Mouse (Mus musculus): ENCODE measurements around the gene Vps37b.
A peak's percentile ranks its signal among the peaks of the same experiment; 100 is the strongest.

Gene Vps37b

DNA sequence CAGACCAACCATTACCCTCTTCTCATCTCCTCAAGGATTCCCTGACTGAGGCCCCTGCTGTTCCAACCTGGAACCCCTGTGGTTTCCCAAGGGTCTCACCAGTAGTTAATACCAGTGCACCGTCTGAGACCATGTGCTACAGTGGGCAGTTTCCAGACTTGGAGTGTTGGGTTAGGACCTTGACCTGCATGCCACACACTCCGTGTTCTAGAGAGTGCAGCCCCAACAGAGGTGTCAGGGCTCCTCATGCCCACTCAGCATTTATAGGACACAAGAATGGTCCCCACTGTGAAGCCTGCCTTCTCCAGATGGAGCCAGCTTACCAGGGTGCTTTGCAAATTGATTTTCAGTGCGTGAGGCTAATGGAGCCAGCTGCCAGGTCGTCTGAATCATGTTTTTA lies 28.7 kb downstream of the Vps37b start:
- no peak for DNase-seq (ENCODE audit: low spot score in 2 of 2)

DNA sequence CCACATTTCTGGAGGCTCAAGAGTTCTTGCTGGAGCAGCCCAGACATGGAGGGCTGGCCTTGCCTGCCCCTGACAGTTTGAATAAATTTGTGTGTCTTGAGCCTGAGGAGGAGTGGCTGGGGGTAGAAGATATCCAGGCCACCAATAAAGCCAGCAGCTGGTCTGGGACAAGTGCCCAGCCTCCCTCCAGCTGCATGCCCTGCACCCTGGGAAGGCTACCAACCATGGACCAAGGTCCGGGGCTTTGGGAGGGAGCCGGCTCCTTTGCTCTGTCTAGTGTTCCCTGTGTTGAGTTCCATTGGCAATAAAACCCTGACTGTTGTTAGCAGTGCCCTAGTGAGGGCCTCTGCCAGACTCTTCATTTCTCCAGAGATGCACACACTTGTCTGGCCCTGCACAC lies 29.2 kb downstream of the Vps37b start:
- no peak for DNase-seq (ENCODE audit: low spot score in 2 of 2)

DNA sequence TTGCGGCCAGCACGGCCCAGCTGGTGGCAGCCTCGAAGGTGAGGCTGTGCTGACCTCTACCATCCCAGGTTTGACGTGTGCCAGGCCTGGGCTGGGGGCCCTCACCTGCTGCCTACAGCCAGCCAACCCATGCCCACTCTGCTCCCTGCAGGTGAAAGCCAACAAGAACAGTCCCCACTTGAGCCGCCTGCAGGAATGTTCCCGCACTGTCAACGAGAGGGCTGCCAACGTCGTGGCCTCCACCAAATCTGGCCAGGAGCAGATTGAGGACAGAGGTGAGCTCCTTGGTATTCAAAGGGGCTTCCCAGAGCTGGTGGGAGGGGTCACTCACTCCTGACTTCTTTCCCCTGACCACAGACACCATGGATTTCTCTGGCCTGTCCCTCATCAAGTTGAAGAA lies 30.8 kb downstream of the Vps37b start:
- no peak for DNase-seq (ENCODE audit: low spot score in 2 of 2)

DNA sequence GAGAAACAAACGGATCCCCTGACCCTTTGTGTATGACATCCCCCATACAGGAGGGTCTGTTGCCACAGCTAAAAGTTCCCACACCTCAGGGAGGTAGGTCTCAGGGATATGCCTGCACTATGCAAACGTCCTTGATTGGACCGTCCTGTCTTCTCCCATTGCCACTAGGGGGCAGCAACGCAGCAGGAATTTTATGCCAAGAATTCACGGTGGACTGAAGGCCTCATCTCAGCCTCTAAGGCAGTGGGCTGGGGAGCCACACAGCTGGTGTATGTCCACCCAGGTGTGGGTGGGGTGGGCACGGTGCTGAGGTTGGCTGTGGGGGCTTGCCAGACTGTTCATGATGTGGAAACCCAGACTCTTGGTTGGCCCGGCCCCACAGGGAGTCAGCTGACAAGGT lies 31.2 kb downstream of the Vps37b start:
- peak; percentile 75 to 85 for DNase-seq (ENCODE audit: low spot score in 2 of 2)

DNA sequence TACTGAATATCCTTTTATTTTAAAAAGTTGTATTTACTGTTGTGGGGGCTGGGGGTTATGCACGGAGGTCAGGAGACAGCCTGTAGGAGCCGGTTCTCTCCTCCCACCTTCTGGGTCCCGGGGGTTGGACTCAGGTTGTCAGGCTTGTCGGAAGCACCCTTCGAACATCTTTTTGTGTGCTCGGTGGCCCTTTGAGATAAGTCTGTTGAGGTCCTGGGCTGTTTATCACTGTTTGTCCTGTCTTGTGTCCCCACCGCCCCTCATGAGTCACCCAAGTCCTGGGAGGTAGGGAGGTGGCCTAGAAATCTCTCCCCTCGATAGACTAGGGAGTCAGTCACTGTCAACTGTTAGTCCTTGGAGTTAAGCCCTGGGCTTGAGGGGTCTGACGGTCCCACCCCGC lies 33.7 kb downstream of the Vps37b start:
- no peak for DNase-seq (ENCODE audit: low spot score in 2 of 2)

DNA sequence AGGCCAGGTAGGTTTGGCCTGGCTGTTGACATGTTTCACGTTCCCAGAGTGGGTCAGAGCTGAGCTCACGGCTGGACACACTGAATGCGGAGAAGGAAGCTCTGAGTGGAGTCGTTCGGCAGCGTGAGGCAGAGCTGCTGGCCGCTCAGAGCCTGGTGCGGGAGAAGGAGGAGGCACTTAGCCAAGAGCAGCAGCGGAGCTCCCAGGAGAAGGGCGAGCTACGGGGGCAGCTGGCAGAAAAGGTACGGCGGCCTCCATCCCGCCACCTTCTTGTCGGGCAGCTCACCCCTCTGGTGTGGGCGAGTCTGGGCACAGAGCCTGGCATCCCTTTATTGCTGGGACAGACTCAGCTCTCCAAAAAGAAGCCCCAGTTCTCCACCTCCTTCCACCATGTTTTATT lies 34.3 kb downstream of the Vps37b start:
- no peak for DNase-seq (ENCODE audit: low spot score in 2 of 2)

DNA sequence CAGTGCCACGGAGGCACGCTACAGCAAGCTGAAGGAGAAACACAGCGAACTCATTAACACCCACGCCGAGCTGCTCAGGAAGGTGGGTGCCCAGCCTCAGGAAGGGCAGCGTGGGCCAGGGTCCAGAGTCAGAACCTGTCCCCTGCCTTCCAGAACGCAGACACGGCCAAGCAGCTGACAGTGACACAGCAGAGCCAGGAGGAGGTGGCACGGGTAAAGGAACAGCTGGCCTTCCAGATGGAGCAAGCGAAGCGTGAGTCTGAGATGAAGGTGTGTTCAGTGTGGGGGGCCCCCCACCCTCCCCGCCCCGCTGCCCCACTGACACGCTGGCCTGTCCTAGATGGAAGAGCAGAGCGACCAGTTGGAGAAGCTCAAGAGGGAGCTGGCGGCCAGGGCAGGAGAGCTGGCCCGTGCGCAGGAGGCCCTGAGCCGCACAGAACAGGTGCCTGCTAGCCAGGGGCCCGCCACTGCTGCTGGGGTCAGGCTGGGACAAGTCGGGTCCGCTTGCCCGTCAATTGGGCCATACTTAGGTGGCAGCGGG lies 34.8 kb downstream of the Vps37b start:
- no peak for DNase-seq (ENCODE audit: low spot score in 2 of 2)

DNA sequence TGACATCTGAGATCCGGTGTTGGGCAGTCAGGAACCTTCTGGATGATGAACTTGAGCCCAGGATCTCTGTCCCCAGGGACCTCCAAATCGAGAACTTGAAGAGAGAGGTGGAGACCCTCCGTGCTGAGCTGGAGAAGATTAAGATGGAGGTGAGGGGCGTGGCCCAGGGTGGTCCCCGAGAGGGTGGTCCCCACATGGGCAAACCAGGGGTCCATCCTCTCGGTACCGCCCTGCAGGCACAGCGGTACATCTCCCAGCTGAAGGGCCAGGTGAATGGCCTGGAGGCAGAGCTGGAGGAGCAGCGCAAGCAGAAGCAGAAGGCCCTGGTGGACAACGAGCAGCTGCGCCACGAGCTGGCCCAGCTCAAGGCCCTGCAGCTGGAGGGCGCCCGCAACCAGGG lies 35.4 kb downstream of the Vps37b start:
- no peak for DNase-seq (ENCODE audit: low spot score in 2 of 2)

DNA sequence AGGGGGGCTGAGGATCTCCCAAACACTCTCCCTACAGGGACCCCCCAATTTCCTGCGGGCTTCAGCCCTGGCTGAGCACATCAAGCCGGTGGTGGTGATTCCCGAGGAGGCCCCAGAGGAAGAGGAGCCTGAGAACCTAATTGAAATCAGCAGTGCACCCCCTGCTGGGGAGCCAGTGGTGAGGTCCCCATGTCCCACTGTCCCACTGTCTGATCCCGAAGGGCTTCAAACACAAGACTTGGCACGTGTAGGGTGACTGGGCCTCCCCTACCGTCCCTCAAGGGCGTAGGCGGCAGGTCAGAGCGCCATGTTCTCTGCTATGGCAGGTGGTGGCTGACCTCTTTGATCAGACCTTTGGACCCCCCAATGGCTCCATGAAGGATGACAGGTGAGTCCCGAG lies 35.9 kb downstream of the Vps37b start:
- DNase-seq (ENCODE audit: low spot score in 2 of 2): no peak

DNA sequence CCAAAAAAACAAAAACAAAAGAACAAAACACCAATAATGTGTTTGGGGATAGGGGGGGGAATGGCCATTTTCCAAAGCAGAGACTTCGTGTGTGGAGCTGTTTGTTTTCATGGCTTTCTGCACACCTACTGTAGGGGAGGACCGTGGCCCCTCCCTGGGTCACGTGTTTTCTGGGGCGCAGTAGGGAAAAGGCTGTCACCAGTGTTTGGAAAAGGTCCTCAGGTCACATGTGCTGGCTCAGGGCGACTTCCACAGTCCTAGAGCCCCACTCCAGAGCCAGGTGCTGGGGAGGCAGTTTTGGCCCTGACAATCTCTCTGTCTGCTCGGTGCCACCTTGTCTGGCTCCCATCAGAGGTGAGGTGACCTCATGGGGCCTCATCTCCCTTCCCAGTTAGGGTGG lies 36.7 kb downstream of the Vps37b start:
- no peak for DNase-seq (ENCODE audit: low spot score in 2 of 2)

DNA sequence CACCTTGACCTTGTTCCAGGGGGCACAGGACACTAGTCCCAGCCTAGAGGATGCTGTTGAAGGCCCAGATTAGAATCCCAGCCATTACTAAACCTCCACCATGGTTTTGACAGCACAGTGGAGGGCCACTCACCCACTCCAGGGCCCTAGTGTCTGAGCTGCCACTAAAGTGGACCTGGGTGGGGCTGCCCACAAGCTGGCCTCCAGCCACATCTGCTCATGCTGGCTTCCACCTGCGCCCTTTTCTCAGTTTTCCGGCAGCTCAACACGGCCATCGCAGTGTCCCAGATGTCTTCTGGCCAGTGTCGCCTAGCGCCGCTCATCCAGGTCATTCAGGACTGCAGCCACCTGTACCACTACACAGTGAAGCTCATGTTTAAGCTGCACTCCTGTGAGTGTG lies 37.6 kb downstream of the Vps37b start:
- no peak for DNase-seq (ENCODE audit: low spot score in 2 of 2)

DNA sequence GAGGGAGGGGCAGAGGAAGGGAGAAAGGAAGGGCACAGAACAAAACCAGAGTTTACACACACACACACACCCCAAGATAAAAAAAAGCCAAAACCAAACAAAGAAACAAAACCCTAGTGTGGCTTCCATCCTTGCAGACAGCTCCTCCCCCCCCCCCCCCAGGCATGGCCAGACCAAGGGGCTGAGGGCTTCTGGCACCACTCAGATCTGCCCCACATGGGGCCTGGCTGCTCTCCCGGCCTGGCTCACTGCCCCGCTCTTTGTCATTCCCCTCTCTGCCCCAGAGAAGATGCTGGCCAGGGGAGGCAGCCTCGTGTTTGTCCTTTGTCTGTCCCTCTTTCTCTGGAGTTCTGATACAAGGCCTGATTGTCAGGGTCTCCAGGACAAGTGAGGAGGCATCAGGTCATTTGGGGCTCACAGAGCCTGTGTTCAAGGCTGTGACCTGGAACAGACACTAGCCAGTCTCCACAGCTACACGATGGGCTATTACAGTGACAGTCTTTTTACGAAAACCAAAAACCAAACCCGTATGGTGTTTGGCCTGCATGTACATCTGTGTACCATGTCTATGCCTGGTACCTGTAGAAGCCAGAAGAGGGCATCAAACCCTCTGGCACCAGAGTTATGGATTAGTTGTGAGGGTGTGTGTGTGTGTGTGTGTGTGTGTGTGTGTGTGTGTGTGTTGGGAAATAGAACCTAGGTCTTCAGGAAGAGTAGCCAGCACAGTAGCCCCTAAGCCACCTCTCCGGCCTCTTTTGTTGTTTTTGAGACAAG lies 38.6 kb downstream of the Vps37b start:
- DNase-seq (ENCODE audit: low spot score in 2 of 2): no peak

DNA sequence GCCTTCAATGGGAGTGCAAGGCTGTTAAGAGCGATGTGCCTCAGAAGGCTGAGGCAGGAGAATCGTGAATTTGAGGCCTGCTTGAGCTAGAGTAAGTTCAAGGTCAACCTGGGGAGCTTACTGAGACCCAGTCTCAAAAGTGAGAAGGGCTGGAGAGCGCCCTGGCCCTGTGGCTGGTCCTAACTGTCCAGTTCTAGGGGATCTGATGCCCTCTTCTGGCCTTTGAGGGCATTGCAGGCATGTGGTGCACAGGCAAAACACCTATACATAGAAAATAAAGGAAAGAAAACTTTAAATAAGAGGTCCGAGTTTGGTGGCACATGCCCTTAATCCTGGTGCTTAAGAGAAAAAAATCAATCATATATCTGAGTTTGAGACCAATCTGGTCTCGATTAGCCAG lies 39.3 kb downstream of the Vps37b start:
- peak; percentile 67 to 77 for DNase-seq (ENCODE audit: low spot score in 2 of 2)

DNA sequence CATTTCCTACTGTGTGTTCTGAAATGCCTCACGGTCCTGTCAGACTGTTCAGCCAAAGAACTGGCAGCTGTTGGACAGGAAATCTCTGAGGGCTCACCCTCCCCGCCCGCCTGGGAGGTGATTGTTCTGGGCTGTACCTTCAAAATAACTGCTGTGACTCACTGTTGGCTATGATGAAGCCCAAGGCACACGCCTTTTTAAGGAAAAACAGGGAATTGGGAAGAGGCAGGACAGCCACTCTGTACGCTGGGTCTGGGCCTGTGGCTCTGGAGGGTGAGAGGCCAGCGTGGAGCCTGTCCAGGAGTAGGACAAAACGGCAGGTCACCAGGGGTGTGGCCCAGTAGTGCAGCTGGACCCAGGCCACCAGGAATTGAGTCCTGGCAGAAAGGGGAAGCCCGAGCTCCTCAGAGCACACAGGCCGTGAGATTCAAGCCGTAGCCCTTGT lies 39.9 kb downstream of the Vps37b start:
- no peak for DNase-seq (ENCODE audit: low spot score in 2 of 2)

DNA sequence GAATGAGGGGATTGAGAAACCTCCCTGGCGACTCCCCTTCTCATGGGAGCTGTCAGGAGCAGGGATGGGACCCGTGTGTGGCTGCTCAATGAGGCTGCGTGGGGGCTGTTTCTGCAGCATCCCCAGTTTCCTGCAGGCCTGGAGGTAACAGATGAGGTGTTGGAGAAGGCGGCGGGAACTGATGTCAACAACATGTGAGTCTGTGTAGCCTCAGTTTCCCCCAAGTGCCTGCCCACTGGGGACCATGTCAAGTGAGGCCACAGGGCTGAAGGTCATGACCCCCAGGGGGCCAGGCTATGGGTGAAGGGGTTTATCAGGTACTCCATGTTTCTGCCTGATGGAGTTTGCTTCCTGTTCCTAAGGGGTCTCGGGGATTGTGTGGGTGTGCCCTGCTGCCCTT lies 40.7 kb downstream of the Vps37b start:
- no peak for DNase-seq (ENCODE audit: low spot score in 2 of 2)

DNA sequence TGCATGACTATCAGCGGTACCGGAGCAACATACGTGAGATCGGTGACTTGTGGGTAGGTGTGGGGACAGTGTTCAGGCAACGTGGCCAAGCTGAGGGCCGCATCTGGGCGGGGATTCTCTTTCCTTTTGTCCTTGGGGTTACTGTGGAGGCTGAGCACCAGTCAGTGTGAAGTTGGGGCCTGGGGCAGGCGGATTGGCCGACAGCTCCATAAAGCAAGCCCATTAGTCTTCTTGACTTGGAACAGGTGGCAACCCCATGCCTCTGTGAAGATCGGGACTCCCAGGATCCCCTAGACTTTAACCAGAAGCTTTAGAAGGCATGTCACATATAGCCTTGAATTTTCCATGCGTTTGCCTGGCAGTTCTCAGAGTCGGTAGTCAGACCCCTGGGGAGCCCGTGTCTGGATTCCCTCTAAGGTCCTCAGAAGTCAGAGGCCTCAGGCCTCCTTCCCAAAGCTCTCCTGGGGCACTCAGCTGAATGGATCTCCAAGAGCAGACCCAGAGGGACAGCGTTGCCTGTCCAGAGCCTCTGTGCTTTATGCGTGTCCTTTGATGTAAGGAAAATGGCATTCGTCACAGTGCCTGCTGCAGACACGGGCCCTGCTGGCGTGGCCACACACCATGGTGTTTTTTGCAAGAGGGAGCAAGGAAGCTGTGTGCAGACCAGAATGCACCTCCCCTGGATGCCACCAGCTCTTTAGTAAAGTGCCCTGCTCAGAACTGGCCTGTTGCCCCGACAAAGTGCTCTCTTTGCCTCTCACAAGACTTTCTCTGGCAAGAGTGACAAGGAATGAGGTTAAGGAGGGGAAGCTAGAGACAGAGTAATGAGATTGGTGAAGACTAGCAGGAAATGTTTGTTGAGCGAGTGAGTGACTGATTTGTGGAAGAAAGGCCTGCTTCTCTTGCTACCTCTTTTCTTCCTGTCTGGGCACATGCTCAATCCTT lies 41.9 kb downstream of the Vps37b start:
- no peak for DNase-seq (ENCODE audit: low spot score in 2 of 2)

DNA sequence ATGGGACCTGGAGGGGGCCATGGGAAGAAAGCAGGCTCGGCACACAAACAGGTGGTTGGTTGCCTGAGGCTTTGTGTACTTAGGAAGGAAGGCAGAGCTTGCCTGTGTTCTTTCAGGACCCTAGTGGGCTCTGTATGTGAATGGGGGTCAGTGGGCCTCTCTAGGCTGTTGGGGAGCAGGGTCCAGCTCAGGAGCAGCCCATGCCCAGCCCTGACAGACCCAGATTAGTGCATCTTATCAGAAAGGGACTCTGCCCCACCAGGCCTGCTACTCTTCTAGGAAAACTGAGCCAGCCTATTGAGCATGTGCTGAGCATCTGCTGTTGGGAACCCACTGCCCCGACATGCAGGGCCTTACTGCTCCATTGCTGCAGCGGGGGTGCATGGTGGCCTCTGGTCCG lies 44.6 kb downstream of the Vps37b start:
- no peak for DNase-seq (ENCODE audit: low spot score in 2 of 2)

DNA sequence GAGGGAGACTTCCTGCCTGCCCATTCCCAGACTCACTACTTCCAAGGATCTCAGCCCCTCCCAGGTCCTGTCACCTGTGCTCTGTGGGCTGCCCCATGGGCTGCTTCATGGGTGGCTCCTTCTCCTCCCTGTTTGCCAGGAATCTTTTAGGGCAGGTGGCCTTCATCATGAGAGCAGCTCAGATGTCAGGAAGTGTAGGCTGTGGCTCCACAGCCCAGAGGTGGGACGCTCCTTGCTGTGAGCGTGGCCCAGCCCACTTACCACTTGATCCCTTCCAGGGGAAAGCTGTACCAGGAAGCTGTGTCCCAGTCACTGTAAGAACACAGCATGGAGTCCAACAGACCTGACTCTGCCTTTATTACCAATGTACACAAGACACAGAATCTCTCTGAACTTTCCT lies 45.1 kb downstream of the Vps37b start:
- no peak for DNase-seq (ENCODE audit: low spot score in 2 of 2)

DNA sequence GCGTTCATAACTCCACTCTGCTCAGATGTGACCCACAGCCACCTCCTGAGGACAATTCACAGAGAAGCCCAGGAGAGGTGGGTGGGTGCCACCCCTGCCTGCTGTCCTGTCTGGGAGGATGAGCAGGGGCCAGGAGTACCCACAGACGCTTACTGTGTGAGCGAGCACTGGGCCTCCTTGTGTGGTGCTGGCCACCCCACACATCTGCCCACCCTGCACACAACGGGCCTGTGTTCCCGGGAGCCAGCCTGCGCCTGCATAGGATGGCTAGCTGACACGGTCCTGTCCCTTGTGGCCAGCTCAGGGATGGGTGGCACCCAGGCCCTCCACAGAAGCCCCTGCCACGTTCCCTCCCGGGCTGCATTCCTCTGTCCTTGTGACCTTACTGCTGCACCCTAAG lies 46.6 kb downstream of the Vps37b start:
- no peak for DNase-seq (ENCODE audit: low spot score in 2 of 2)

DNA sequence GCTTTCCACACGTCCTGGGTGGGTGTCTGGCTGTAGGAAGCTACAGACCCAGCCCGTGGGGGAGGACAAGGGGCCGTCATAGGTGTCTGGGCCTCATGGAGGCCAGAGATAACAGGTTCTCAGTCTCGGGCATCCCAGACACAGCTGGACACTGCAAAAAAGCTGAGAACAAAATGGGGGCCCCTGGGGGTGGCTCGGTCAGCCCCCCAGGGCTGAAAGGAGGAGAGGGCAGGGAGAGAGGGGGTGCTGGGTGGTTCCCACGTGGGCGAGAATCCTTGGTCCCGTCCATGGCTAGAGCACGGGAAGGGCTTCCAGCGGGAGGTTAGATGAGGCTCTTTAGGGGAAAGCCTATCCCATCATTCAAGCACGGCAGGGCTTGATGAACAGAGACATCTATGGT lies 49.2 kb downstream of the Vps37b start:
- DNase-seq (ENCODE audit: low spot score in 2 of 2): no peak

DNA sequence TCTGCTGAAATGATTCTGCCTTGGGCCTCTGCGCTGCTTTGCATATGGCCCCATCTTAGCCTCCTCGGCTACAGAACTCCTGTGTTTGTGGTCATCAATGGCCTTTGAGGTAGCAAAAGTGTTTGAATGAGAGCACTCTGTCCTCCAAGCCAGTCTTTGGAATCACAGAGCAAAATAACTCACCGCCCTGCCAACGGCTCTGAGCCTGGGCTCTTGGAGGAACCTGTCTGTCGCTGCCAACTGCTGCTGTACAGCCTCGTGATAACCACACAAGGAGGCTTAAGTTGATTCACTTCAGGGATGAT lies 50.9 kb downstream of the Vps37b start:
- DNase-seq (ENCODE audit: low spot score in 2 of 2): peak; percentile 54 to 57

DNA sequence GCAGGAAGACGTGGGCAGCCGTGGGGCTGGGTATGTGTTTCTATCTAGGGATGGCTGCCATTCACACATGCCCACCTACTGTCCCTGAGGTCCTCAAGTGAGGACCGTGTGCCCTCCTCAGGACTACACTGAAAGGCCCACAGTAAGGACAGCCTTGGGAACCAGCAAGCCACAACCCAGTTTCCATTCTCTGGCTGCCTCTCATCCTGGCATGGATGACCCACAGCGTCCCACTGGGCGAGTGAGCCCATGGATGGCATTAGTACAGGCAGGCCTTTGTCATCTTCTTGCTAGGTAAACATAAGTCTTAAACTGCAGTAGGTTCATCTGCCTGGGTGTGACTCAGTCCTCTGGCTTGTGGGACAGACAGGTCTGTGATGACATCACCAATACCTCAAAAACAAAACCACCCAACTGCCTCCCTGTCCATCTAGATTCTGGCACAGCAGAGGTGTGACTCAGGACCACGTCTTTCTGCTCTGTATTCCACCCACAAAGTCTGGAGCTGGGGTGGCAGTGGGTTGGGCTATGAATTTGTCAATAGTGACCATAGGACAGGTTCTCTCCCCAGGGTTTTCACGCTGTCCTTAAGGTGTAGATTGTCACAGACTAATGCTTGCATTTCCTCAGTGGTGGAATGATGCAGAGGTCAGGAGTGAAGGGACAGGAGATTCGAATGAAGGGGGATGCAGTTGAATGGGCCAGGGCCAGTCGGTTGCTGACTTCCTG lies 51.4 kb downstream of the Vps37b start:
- peak in 1 of 2 experiments; percentile 8 for DNase-seq (ENCODE audit: low spot score in 2 of 2)

Measured in spleen, postnatal 36 days (tissue).